Mouse (Mus musculus): ENCODE results near the gene Zfp770. TPM values are rescaled to one million over a fixed set of nuclear protein-coding genes. Genes with fewer than 3 reads are reported as not detected.
A peak's percentile ranks its signal among the peaks of the same experiment; 100 is the strongest.

Zfp770 gene
- total RNA-seq, 2 experiments from 2014 or later = 20.3 to 21.2 TPM

- TF ChIP-seq CTCF (conservative IDR thresholded peaks at IDR 0.05) = peak; percentile 88
- peak; percentile 81 to 88 for DNase-seq (ENCODE audit: low spot score in 2 of 2)
- H3K27ac ChIP-seq = peak overlapping the region; percentile 89
- peak overlapping the region; percentile 98 for H3K4me3 ChIP-seq
These were observed 26.4 kb downstream of the Zfp770 start for GRCm38 (mm10) chr2:114174651-114175484.

GRCm38 (mm10) chr2:114173248-114173647, 28.0 kb downstream of the Zfp770 start:
- Histone ChIP-seq H3K4me3 (no peak overlapping the region), H3K27ac (no peak overlapping the region)
- TF ChIP-seq CTCF (conservative IDR thresholded peaks at IDR 0.05) = no peak
- DNase-seq (ENCODE audit: low spot score in 2 of 2) = no peak

- TF ChIP-seq CTCF (conservative IDR thresholded peaks at IDR 0.05) = no peak
- Histone ChIP-seq H3K4me3 (no peak overlapping the region), H3K27ac (peak overlapping the region; percentile 16; the same call in 1 of the 2 replicates)
- no peak for DNase-seq (ENCODE audit: low spot score in 2 of 2)
These were observed 33.4 kb downstream of the Zfp770 start for GRCm38 (mm10) chr2:114167837-114168236.

GRCm38 (mm10) chr2:114161978-114162377, 39.3 kb downstream of the Zfp770 start:
- DNase-seq (ENCODE audit: low spot score in 2 of 2) = no peak
- H3K27ac ChIP-seq = no peak overlapping the region
- TF ChIP-seq CTCF (conservative IDR thresholded peaks at IDR 0.05) = no peak
- H3K4me3 ChIP-seq = no peak overlapping the region

GRCm38 (mm10) chr2:114157345-114157744, 43.9 kb downstream of the Zfp770 start:
- Histone ChIP-seq H3K4me3 (no peak overlapping the region), H3K27ac (no peak overlapping the region)
- DNase-seq (ENCODE audit: low spot score in 2 of 2) = no peak
- TF ChIP-seq CTCF (conservative IDR thresholded peaks at IDR 0.05) = no peak

- Histone ChIP-seq H3K4me3 (no peak overlapping the region), H3K27ac (no peak overlapping the region)
- no peak for DNase-seq (ENCODE audit: low spot score in 2 of 2)
- no peak for TF ChIP-seq CTCF (conservative IDR thresholded peaks at IDR 0.05)
These were observed 44.6 kb downstream of the Zfp770 start for GRCm38 (mm10) chr2:114156639-114157038.

- Histone ChIP-seq H3K27ac (no peak overlapping the region), H3K4me3 (no peak overlapping the region)
- no peak for DNase-seq (ENCODE audit: low spot score in 2 of 2)
- TF ChIP-seq CTCF (conservative IDR thresholded peaks at IDR 0.05) = no peak
These were observed 48.0 kb downstream of the Zfp770 start for GRCm38 (mm10) chr2:114153247-114153646.

GRCm38 (mm10) chr2:114146864-114147458, 54.3 kb downstream of the Zfp770 start:
- no peak for TF ChIP-seq CTCF (conservative IDR thresholded peaks at IDR 0.05)
- no peak overlapping the region for H3K4me3 ChIP-seq
- DNase-seq (ENCODE audit: low spot score in 2 of 2) = no peak
- H3K27ac ChIP-seq = no peak overlapping the region

GRCm38 (mm10) chr2:114145315-114145801, 55.9 kb downstream of the Zfp770 start:
- Histone ChIP-seq H3K27ac (no peak overlapping the region), H3K4me3 (no peak overlapping the region)
- TF ChIP-seq CTCF (conservative IDR thresholded peaks at IDR 0.05) = peak; percentile 91
- peak; percentile 15 to 53 for DNase-seq (ENCODE audit: low spot score in 2 of 2)

- DNase-seq (ENCODE audit: low spot score in 2 of 2) = no peak
- TF ChIP-seq CTCF (conservative IDR thresholded peaks at IDR 0.05) = no peak
- H3K27ac ChIP-seq = no peak overlapping the region
- H3K4me3 ChIP-seq = no peak overlapping the region
These were observed 56.4 kb downstream of the Zfp770 start for GRCm38 (mm10) chr2:114144915-114145314.

GRCm38 (mm10) chr2:114143842-114144241, 57.4 kb downstream of the Zfp770 start:
- no peak for TF ChIP-seq CTCF (conservative IDR thresholded peaks at IDR 0.05)
- no peak overlapping the region for H3K27ac ChIP-seq
- DNase-seq (ENCODE audit: low spot score in 2 of 2) = no peak
- no peak overlapping the region for H3K4me3 ChIP-seq

Small RNA genes lying within 50 kb of the gene (microRNA-seq; reads per million reads assigned to microRNA genes)
- 0 to 0.32 reads per million in 2 experiments for gene Mir7002

Other genes with a start within 250 kb of the Zfp770 start
- 1 to 10 TPM; 4.8 to 5.5 TPM for gene Gjd2, start 187.8 kb downstream of the Zfp770 start, total RNA-seq (2021)
- not detected for gene Actc1, start 147.9 kb downstream of the Zfp770 start, total RNA-seq (2021)
- 10 to 100 TPM; 28.6 to 29.5 TPM for gene Aqr, start 14.4 kb downstream of the Zfp770 start, total RNA-seq (2021)